Mouse (Mus musculus) heart, adult 8-10 months (tissue): ENCODE data around the gene Npas3. TPM values are rescaled to one million over a fixed set of nuclear protein-coding genes. Genes with fewer than 3 reads are reported as not detected.

ENCODE experiments used
- DNase-seq: peaks from one replicate; pipeline ENCODE4 v3.0.0; 2022; ENCODE audit warnings: low spot score
- total RNA-seq, 4 experiments: library from RNA; stranded (reverse); gene quantifications; 2 replicates each; pipeline ENCODE4 v1.2.4; 2022

The Npas3 gene
- total RNA-seq, 4 experiments from 2014 or later = 0.05 to 0.20 (median 0.17) TPM

DNA sequence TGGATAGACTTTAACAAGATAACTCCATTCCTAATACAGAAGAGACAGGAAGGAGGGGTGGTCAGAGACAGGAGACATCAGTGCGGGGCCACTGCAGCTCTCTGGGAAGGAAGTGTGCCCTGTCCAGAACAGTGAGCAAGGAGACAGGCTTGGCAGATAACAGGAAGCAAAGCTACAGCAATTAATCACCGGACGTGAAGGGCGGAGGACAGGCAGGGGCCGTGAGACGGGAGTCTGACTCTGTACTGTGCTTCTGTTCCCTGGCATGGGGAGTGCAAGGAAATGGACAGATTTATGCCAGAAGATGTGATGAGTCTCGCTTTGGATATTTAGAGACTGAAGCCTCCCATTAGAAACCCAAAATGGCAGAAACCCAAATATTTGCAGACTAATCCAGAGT is 47.3 kb downstream of the Npas3 start:
- no peak for DNase-seq

DNA sequence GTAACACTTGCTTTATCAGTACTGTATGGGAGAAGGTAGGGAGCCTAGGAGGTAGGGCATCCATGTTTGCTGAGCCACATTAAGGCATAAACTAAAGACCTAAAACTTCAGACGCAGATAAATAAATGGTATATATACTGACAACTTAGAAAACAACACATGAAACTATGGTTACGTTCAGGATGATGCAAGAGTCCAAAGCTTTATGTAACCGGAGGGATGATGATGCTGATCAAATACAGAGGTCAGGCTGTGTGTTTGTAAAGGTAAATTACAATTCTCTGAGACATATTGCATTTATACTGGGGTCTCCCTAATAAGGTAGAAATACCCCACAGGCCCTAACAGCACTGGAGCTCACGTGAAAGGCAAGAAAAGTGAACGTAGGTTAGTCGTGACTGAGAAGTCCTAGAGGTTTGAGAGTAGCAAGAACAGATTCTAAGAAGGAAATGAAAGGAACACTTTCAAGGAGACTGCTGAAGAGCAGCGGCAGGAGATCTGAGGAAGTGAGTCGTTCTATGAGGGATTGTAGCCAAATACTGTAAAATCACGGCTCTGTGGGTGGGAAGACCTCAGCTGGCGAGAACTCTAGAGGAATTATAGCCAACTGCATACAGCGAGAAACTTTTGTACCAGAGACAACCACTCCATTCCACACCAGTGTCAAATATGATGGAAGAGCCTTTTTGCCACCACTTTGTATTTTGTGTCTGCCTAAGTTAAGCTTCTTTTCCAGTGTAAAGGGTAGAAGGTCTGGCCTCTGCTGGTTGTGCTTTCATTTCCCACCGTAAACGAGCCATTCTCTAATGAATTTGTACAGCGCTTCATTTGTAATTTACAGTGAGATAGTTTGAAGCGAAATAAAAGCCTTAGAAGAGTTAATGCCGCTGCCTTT is 49.7 kb downstream of the Npas3 start:
- DNase-seq = no peak

DNA sequence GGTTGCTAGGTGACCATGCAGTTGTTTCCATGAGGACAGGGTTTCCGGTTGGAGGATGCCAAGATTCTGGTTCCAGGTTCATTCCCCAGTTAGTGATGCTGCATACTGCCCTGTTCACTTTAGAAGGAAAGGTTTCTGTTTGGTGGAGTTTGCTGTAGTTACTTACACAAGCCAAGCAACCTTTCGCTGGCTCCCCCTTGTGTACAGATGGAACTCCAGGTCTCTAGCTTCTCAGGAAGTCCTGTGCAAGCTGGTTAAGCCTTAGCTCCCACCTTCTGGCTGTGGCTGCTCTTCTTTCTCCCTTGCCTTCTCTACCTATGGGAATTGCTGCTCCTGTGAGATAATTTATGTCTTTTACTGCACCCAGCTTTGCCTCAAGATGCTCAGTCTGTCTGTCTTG is 52.5 kb downstream of the Npas3 start:
- no peak for DNase-seq

DNA sequence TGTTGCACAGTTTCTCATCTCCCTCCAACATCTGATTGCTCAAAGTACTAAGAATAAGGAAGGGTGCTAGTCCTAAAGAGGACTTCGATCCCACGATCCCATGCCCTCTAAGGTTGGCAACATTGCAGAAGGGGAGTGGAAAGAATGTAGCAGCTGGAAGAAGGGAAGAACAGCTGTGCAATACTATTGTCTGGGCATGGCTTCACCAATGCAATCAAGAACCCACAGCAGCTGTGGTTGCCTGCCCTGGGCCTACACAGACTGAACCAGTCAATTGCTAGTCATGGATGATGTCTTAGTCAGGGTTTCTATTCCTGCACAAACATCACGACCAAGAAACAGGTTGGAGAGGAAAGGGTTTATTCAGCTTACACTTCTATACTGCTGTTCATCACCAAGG is 53.7 kb downstream of the Npas3 start:
- no peak for DNase-seq

DNA sequence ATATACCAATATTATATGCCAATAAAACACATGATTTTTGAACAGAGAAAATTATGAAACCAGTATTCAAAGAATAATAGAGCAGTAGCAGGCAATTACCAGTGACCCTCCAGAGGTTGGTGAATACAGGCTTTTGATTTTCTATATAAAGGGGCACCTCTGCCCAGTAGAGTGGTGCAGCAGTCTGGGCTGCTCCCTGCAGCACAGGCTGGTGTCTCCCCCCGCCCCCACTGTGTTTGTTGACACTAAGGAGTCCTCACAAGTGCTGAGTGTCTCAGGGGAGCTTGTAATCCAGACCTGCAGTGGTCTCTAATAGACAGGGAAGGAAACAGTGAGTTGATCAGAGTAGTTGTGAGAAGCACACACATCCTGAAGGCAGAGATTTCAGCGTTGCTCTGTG is 68.2 kb downstream of the Npas3 start:
- DNase-seq = no peak

DNA sequence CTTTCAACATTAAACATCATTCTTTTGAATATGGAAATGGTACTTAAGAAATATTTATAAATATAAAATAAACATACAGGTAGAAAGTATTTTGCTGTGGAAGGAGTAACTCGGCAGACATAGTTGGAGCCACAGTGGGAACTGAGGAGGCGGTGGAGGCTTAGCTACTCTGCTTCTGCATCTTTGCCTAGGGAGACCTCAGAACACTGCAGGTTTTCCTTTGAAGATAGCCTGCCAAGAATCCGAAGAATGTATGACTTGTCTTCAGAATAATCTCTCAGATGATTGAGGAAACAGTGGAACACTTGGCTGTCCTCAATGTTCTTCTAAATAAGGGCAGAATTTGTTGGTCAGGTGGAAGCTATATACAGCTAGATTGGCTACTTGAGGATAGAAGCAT is 69.3 kb downstream of the Npas3 start:
- DNase-seq = no peak

DNA sequence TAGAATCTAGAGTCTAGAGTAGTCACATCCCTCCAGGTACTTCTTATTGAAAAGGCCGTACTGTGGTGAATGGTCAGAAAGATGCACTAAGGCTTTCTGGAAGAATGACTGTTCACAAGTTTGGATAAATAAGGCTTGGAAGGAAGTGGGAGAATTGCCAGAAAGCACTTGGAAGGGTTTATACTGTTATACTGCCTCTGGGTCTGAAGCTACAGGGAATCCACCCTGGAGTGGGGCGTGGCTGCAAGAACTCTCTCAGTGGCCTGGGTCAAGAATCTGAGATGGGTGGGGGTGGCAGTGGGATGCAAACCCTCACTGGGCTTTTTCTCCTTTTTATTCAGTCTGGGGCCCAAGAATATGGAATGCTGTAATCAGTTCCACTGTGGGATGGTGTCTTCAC is 72.0 kb downstream of the Npas3 start:
- peak; percentile 11 for DNase-seq

DNA sequence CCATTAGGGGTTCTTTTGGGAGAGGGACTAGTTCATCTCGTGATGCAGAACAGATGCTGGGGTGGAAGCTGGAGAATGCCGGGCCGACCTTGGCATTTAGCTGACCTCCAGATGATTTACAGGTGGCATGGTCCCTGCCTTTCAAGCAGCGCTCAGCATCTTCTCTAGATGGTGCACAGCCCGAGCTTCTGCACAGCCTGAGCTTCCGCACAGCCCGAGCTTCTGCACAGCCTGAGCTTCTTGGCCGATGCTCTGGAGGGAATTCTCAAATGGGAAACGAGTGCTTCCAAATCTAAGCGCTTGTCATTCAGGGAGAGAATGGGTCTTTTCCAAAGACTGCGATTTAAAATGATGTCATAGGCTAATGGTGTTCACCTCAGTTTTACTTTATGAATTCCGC is 72.5 kb downstream of the Npas3 start:
- DNase-seq = no peak

DNA sequence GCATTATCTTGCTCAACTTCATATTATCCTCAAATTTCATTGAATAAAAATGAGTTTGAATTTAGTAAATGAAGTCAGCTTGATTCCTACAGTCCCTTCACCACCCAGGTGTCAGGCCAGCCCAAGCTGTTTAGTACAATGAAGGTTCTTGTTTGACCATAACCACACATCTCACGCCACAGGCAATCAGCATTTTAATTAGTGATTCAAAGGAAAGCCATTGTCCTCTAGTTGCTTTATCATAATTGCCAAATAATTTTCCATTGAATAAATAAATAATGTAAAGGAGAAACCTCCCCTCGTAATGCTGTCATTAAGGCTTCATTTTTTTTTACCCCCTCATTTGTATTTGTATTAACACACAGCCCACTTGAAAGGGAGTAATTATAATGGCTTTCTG is 73.5 kb downstream of the Npas3 start:
- no peak for DNase-seq

DNA sequence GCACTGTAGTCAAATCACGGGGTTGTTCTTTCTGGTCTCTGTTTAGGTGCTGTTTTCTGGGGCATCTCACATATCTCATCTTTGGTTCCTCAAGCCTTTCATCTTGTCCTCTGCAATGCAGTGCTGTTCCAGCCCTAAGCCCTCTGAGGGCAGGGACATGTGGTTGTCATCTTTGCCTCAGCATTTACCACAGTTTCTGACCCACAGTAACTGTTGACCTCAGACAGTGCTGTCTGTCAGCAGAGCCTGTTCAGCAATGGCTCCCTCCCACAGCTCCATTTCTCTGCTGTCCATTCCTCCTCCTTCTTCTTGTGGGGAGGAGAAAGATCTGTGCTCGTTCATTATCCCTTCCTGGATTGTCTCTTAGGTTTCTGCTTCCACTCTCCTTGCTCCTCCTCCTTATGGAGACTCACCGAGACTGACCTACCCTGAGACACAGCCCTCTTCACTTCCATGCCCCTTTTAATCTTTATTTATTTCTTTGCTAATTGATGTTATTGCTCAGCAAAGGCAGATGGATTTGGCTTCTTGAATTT is 79.2 kb downstream of the Npas3 start:
- no peak for DNase-seq

DNA sequence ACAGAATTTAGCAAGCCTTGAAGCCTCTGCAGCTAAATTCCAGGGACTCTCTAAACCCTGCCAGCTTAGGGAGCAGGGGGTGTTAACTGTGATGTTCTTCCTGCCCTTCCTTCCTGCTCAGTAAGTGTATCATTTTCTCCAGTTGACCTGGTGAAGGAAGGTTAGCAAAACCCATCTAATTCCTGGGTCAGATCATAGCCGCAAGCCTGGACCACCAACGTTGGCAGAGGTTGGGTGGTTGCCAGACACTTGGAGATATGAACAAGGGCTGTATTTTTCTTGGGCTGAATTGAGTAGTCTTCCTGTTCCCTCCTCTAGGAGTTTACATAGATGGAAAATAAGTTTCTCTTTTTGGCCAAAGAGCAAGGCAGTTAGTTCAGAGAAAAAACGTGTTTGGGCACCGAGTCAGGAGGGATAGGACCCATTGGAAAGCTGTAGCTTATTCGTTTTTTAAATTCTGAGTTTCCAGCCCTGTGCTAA is 79.8 kb downstream of the Npas3 start:
- peak; percentile 26 for DNase-seq

DNA sequence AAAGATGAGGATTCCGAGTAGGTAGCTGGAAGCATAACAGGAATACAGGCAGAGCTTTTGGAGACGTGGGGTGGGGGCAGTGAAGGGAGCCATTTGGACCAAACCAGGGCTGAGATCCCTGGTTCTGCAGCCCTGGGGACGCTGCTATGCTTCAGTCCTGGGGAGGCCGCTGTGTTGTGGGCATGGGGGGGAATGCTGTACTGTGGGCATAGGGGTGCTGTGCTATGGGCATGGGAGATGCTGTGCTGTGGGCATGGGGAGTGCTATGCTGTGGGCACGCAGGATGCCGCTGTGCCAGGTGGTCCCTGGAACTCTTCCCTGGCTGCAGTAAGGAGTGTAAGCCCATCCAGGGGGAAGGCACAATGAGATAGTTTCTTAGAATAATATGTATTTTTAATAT is 81.7 kb downstream of the Npas3 start:
- no peak for DNase-seq

DNA sequence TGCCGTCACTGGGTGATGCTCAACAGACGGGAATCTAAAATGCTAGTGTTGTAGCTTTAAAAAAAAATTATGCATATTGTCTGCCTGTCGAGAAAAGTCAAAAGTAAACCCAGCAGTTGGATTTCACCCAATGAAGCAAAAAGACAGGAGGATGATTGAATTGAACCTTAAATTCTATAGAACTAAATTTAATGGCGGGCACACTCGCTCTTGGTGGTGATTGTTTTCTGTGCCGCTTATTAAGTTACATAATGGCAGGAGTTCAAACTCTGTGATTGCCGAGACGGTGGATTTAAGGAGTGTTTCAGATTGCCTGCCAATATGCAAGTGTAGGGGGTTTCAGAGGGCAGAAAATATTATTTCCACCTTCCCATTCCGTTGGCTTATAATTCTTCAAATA is 82.9 kb downstream of the Npas3 start:
- no peak for DNase-seq

DNA sequence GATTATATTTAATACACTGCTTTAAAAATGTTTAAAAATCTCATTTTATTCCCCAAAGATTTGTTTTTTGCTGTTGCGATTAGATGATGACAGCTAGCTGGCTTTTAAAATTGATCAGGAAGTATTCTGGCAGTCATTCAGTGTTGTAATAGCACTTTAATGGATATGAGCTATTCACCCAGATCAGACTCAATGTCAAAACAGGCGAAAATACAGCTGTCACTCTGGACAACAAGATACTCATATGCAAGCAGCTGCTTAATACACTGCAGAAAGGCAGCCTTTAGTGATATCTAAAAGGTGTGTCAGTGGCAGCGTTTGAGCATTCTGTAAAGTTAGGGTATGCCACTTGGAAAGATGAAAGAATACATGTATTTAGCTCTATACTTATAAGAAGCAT is 83.3 kb downstream of the Npas3 start:
- DNase-seq = no peak

DNA sequence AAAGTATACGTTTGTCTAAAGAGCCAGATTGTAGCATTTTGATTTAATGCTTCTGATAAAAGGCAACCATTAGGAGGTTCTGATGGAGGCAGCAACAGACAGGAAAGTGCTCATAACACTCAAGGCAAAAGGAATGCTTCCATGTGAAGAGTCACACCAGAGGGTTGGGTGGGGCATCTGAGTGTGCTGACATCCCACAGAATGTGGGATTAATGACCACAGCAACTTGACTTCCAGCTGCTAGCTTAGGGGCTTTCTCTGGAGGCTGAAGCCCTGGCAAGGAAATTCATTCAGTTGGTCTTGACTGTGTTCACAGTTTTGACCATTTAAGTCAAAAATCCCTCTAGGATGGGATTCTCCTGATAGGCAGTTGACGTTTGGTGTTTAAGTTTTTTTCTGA is 84.8 kb downstream of the Npas3 start:
- no peak for DNase-seq

DNA sequence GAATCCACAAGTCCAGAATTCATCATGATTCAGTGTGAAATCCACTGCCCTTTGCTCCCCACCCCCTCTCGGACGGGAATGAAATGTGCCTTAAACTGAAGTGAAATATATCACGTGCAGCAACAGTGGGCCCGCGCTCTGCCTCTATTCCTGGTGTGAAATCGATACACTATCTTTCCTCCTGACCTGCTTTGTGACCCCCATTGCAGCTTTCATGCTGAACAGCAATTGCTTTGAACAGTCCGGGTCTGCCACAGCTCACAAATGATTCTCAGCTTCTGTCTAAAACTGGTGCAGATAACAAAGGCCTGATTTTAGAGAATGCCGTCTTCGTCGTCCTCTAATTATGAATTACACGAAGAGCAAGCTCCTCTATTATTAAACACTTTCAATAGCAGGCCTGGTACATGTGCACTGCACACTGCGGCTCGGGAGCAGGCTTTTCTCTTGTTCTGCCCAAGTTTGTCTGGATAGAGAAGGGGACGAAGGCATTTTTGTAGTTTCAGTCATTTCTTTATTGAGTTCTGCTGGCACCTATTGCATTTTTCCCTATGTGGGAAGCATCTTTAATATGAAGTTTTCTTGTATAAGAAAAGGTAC is 90.0 kb downstream of the Npas3 start:
- DNase-seq = no peak

DNA sequence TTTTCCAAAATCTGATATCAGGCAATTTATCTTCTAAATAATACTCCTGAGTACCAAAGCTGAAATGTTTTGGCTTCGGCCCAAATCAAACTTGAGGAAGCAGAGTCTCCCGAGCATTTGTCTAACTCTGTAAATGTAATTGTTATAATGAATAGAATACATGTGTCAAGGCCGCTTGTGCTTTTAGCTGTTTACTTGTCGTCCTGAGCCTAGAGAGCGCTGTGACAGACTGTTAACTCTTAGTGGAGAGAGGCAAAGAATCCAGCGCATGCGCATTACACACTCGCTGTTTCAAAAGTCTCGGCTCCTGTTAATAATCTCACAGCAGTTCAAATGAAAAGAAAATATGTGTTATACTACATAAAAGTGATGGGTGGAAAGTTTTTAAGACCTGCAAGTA is 94.3 kb downstream of the Npas3 start:
- DNase-seq = no peak

DNA sequence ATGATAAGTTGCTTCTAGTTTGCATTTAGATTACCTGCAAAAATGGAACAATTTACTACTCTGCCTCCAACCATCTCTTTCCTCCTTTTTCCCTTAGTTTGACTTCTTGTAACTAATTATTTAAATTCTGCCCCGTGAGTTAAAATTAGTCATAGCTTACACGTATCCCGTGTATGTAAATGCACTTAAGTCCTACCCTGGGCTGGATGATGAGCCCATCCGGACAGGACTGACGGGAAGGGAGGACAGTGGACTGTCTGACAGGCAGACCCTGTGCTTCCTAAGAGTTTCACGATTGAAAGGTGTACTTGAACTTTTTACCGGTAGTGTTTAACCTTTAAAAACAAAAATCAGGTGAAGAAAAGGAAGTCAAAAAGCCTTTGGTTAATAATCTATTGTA is 103.4 kb downstream of the Npas3 start:
- DNase-seq = no peak

DNA sequence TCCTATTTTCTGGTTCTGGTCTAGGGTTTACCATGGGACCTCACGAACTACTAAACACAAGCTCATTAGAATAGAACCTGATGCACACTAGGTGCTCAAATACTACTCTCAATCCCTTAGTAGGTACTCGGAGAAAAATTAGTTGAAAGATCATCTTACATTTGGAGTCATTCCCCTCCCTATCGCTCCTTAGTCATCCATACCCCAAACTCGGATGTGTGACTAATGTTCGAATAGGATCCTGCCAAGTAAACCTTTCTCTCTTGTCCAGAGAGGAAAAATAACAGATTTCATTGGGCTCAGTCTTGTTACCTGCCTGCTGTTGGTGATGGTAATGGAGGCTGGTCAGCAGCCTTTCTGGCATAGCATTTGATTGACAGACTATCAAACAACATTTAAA is 117.3 kb downstream of the Npas3 start:
- no peak for DNase-seq

DNA sequence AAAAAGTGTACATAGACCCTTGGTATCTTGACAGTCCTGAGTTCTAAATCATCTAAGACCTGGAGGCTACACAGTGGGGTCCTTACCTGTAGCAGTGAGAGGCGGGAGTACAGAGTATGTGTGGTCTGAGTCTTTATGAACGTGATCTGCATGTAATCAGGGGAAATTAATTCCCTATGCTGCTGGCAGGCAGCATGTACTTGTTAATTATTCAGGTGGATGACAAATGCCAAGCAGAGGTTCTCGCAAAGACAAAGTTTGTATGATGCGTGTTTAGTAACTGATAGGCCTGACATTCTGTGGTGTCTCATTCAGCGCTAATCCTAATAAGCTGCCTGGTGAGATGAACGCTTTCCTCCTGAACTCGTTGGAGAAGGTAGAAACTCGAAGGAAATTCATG is 136.4 kb downstream of the Npas3 start:
- DNase-seq = no peak

DNA sequence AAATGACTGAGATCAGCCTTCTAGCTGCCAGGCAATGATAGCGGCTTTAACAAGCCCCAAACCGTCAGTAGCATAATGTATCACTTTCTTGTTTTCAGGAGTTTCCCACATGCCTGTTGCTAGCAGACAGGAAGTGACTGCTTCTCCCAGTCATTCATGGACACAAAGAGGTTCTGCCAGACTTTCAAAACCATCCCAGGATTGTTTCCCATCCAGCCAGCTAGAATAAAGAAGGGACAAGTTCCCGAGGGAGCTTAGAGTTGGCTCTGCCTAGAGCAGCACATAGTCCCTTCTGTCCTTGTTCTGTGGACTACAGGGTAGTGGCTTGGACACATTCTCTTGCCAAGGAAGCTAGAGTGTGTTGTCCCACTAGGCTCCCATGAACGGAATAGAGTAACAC is 157.4 kb downstream of the Npas3 start:
- DNase-seq = no peak

DNA sequence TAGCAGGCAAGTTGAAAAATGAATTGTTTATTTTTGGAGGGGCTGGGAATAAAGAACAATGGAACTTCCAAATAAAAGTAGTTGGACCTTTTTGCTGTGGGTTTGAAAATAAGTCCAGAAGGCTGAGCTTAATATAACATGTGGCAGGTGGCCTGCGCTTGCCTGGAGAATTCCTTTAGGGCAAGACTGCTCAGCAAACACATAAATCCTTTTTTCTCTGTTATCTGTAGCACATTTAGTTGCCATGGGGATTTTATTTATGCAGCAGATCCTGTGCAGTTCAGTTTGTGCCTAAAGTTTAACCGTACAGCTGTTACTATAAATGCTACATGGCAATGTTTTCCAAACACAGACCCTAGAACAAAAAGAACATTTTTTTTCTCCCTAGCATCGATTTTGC is 159.3 kb downstream of the Npas3 start:
- DNase-seq = no peak

DNA sequence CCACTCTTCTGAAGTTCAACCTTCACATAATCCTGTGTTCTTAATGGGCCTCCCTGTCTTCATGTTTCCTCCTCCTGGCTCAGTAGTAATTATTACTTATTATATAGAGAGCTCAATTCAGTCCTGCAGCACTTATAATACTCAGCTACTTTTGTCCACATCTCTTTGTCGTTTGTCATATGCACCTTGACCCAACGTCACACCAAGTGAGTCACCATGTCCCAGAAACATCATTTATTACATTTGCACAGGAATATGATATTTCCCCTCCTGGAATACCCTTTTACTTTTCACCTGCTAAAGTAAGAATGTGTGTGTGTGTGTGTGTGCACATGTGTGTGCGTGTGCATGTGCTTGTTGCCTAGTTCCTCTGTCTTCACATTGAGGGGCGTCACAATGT is 161.2 kb downstream of the Npas3 start:
- DNase-seq = no peak
